14 mouse cellular contexts compared by ENCODE assay signal in the genomic region with DNA sequence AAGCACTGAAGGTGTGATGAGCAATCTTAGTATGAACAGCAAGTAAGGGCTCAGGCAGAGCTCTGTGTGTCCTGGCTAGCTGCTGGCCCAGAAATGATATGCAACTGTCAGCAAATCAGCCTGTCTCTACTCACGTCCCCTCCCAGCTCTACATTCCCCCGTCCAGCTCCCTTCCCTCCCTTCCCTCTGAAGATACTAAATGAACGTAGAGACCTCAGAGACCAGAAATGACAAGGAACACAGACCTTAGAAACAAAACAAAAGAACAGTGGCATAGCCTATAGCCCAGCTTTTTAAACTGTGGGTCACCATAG.
"Had no signal": no experiment of that assay in that cellular context is flagged by ENCODE, and none has a peak within 500 bp of the region (broad histone marks: within the 10 kb centered on the region; RNA-seq: fewer than 3 reads in every experiment).

No protein-coding gene starts in this region.

- H3K4me1 ChIP-seq: liver, embryonic 13.5 days; stomach, embryonic 15.5 days had no signal

- H3K27me3 ChIP-seq: limb, embryonic 12.5 days; liver, embryonic 13.5 days; midbrain, embryonic 15.5 days; neural tube, embryonic 12.5 days; stomach, embryonic 15.5 days had no signal

- DNase-seq: kidney, postnatal 10 days; kidney, postnatal 4 days; liver; liver, embryonic 13.5 days; liver, postnatal 0 days; lung, postnatal 10 days; right cerebral cortex, postnatal 14 days; thymus, adult 2 months; thymus, postnatal 25 days had no signal

- ATAC-seq: liver, postnatal 0 days; midbrain, embryonic 15.5 days had no signal

- H3K4me2 ChIP-seq: limb, embryonic 12.5 days; liver, embryonic 13.5 days; midbrain, embryonic 15.5 days; neural tube, embryonic 12.5 days; stomach, embryonic 15.5 days had no signal

- H3K9ac ChIP-seq: limb, embryonic 12.5 days; liver, embryonic 13.5 days; liver, postnatal 0 days; midbrain, embryonic 15.5 days; neural tube, embryonic 12.5 days; stomach, embryonic 15.5 days had no signal

- H3K27ac ChIP-seq: layer of hippocampus, adult 2 months; limb, embryonic 12.5 days; liver, embryonic 13.5 days; midbrain, embryonic 15.5 days; neural tube, embryonic 12.5 days; stomach, embryonic 15.5 days had no signal

- H3K9me3 ChIP-seq: limb, embryonic 12.5 days; liver, embryonic 13.5 days; midbrain, embryonic 15.5 days; neural tube, embryonic 12.5 days; stomach, embryonic 15.5 days had no signal

- H3K4me3 ChIP-seq: layer of hippocampus, adult 2 months; limb, embryonic 12.5 days; liver, embryonic 13.5 days; midbrain, embryonic 15.5 days; neural tube, embryonic 12.5 days; stomach, embryonic 15.5 days had no signal

- H3K36me3 ChIP-seq: limb, embryonic 12.5 days; liver, embryonic 13.5 days; midbrain, embryonic 15.5 days; neural tube, embryonic 12.5 days; stomach, embryonic 15.5 days had no signal
